Mouse (Mus musculus): ENCODE measurements around the gene Cenpv.

The Cenpv gene

DNA sequence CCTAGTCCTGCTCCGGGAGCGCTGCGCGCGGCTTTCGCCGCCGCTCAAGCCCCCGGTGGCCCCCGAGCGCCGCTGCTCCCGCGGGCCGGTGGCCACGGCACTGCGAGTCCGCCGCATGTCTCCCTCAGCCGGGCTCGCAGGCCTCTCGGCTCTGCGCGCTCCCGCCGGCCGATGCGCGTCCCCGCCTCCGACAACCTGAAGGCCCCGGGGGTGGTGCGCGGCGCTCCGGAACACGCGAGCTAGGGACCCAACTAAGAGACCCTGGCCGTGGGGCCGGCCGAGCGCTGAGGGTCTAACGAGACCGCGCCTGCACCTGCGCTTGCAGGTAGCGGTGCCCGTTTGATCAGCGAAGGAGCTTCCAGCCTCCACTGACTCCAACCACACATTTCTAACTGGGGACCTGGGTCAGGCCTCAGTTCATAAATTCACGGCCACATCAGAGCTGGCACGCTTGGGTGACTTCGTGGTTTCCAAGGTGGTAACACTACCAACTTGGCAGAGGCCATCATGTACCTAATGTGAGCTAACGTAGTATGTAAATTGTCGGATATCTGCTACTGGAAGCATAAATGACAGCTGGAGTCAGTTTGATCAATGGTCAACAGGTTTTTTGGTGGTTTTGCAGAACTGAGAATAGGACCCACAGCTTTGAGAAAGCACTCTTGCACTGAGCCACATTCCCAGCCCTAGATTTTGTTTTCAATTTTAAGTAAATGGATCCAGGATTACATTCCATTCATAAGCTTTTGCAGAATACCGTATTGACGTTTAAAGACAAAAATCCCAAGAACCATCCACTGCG lies at the start of gene Cenpv:
TSS of gene Cenpv (minus strand) at position 173 of the 802 bp plus-strand sequence.
- DNase-seq, result peak; percentile 83

DNA sequence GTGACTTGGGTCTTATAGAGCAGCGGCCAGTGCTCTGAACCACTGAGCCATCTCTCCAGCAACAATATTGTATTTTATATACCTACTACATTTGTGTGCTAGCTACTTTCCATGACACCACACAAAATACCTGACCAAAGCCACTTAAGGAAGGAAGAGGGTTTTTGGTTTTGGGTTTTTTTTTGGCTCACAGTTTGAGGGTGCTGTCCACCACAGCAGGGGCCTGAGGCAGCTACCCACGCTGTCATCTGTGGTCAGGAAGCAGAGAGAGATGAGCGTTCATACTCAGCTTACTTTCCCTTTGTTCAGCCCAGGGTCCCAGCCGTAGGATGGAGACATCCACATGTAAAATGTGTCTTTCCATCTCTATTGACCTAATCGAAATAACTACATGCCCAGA lies 48.0 kb upstream of the Cenpv start:
- DNase-seq, result no peak

DNA sequence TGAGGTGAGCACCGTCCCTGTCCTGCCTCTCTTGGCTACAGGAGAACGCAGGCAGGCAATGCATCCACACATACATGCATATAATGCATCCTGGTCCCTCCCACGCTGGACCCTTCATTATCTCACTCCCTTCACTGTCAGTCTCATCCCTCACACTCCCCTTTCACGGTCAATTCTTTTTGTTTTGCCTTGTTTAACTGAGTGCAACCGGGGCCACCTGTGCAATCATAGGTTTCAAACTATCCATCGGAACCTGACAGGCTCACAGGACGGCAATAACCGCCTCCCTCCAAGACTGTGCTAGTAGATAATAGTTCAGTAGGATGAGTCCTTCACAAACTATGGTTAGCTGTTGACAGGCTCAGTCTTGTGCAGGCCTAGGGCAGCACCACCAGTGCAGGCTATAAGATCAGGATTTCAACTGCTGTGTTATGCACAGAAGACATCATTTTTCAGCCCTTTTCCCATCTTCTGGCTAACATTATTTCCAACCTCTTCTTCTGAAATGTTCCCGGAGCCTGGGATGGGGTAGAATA lies 45.7 kb upstream of the Cenpv start:
- DNase-seq, result no peak

DNA sequence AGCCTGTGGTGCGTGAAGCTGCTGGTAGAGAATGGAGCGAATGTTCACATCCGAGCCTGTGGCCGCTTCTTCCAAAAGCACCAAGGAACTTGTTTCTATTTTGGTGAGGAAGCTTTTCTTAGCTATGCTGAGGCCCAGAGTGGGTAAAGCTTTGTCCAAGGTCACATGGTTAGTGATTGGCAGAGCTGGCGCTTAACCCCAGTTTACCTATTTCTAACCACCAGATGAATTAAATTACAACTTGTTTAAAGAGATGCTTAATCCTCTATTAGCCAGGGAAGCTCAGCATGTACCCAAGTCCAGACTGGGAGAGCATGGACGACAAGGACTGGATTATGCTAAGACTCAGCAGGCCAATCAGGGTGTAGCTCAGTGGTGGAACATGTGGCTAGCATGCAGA lies 44.0 kb upstream of the Cenpv start:
- no peak for DNase-seq

DNA sequence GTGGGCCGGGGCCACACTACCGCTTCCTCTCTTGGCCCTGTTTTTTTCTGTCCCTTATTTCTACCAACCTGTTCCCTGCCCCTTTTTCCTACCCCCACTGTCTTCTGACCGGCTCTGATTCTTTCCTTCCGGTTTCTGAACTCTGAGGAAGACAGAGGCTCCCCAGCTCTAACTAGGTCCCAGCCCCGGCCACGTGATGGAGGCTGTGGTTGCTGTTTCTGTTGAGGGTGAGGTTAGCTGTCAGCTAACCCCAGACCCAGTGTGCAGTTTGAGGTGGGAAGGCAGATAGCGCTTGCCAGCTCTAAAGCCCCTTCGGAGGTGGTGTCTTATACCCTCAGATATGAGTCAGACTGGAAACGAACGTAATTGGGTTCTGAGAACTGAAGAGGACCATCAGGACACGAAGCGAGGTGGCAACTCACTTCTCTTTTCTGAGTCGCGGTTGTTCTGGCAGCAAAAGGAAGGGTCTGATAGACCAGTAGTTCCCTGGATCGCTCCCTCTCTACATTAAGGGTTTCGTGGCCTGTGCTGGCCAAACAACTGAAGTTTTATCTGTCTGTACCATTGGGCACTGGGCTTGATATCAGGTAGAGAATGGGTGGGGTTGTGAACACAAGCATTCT lies 37.6 kb upstream of the Cenpv start:
- DNase-seq, result peak; percentile 21

DNA sequence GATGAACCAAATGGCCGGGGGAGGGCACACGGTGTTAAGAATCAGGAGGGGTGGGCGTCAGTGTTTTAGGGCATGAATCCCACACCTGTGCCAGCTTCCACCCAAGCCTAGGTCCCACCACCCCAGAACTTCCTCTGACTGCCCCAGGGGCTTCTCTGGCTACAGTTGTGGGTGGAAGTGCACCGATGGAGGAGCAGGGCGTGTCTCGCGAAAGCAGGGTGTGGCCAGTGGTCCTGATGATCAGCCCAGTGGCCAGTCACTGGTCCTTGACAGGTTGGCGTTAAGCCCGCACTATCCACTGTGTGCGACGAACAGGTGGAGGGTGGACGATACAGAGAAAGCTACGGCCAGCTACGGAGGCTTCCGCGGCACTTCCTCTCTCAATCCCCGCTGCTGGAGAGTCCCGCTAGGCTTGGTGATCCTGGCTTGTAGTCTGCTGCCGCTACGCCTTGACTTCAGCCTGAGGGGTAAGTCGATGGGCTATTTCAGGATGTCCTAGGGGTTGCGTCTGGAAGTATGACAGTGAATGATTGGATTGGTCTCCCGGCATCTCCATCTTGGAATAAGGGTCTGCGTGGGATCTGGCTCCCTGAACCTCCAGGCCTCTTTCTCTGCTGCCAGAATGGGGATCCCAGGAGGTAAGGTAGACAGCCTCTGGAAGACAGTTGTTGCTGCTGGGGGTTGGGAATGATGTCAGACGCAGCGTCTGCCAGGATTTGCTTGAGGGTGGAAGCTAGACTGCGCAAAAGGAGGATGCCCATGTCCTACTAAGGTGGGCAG lies 36.8 kb upstream of the Cenpv start:
- peak; percentile 51 for DNase-seq

DNA sequence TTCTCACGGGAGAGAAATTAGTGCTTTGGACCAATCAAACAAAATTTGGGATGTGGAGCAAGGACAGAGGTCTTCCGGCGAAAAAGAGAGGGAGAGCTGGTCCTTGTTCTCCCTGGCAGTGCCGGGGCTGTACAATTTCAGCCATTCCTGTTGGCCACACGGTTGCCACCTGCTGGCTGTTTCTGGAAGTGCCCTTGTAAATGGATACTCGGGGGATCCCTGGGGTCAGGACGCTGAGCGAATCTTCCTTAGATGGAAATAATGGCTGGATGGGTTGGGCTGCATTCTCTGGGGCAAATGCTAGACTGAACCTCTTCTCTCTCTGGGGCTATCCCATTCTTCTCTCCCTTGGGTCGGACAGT lies 36.2 kb upstream of the Cenpv start:
- DNase-seq, result peak; percentile 92

DNA sequence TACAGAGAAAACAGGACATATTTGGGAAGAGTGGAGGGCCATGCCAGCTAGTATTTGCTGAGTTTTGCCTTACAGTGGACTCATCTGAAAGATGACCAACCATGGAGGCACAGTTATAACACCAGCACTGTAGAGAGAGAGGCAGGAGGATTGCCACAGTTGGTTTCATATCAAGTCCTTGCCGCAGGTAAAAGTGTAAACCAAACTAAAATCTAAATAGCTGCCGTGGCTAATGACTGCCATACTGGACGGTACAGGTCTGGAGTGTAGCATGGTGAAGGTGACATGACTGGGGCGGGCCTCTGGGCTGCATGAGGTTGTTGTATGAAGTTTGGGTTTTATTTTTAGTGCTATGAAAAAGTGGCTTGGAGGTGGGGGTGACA lies 35.6 kb upstream of the Cenpv start:
- DNase-seq, result no peak

DNA sequence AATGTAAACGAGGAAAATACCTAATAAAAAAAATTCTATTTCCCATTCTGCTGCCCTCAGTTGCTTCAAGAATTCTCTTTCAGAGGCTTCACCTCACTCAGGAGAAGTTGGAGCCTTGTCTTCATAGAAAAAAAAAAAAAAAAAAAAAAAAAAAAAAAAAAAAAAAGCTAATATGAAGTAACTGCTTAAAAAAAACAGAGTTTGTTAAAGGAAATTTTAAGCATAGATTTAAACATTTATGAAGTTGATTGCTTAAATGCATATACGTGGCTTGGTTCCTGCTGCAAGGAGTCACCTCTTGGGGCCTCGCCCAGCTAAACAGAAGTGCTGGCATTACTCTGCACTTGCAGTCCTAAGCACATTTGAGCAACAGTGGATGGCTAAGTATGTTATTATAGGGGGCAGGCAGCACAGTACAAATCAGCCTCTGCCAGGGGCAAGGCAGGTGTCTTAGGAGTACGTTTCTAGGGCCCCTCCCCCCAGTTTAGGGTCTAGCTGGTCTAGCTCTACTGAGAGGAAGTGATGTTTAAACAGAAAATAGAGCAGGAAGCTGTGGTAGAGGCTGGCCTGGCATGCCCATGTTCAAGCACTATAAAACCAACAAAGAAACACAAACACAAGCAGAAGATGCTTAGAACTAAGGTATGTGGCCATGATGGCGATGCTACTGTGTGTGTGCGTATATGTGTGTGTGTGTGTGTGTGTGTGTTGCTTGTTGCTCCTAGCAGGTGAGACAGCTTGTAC lies 35.1 kb upstream of the Cenpv start, which contains the start of gene Trpv2:
TSS of gene Trpv2 (plus strand) at position 528 of the 744 bp plus-strand sequence.
- no peak for DNase-seq

DNA sequence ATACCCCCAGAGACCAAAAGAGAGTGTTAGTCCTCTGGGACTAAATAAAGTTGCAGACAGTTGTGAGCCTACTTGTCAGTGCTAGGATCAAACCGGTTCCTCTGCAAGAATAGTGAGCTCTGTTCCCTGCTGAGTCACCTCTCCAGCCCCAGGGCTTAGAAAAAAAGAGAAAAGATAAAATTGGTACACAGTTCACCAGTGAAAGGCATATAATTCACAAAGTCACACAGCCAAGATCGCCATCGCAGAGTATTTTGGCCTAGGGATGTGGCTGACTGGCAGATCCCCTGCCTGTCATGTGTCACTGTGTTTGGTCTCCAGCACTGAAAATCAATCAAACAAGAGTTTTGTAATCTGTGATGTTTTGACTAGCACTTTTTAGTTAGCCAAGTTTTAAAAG lies 29.2 kb upstream of the Cenpv start:
- DNase-seq, result no peak

DNA sequence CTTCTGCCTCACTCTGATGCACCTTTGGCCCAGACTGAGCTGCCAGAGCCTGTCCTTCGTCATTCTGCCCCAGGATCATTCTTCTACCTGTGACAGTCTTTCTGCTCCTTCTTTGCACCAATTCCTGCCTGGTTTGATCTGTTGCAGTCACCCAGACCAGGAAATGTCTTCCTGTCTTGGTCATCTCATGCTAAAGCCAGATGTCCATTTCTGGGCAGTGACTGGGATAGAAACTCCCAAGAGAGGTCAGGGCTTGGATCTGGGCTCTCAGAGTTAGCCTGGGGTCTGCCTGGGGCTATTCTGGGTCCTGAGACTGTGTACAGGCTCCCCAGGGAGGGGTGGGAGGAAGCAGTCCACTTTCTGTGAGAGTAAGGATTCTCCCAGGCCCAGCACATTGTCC lies 27.1 kb upstream of the Cenpv start:
- no peak for DNase-seq

DNA sequence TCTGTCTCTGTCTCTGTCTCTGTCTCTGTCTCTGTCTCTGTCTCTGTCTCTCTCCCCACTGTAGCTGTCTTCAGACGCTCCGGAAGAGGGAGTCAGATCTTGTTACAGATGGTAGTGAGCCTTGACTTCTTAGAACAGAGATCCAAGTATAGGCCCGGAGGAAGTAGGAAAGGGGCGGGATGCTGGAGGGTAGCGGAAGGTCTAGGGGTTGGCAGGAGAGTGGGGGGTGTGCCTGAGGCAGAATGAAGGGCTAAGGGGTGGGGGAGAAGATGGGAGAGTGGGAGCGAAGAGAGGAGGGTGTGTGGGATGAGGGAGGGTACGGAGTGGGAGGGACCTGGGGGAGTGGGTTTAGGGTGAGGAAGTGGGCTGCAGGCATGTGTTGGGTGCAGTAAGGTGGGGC lies 26.7 kb upstream of the Cenpv start:
- DNase-seq, result no peak

DNA sequence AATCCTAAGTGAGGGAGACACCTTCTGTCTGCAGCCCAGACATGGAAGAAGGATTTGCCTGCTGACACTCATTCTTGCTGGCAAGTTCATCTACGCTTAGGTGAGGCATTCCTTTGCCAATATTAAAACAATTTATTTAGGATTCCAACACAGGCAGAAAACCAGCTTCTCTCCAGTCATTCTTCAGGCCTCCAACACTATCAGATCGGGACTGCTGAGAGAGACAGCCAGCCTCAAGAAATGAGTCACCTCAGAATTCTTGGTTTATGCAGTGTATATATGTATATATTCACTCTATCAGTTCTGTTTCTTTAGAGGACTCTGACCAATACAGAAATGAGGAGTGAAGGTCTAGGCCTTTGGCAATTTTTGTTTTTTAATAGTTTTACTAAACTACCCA lies 24.5 kb upstream of the Cenpv start:
- no peak for DNase-seq

DNA sequence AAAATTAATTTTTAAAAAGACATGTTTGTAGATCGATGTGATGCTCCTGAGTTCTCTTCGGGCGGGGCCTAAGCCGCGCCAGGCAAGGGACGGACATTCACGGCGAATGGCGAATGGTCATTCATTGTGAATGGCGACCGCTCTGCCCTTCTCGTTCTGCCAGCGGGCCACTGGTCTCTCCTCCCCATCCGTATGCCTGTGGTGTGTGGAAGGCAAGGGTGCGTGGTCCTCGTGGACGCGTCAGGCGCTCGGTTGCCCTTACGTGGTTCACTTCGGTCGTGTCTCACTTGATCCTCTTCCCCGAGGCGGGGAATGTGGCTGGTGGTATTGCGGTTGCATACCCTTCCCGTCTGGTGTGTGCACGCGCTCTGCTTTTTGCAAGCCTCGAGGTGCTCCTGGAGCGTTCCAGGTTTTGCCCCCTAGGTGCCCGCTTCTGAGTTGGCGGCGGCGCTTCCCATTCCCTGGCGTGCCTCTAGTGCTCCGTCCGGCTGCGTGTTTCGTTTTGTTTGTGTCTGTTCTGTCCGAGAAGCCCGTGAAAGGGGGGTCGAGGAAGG lies 21.5 kb upstream of the Cenpv start:
- DNase-seq, result peak; percentile 8

DNA sequence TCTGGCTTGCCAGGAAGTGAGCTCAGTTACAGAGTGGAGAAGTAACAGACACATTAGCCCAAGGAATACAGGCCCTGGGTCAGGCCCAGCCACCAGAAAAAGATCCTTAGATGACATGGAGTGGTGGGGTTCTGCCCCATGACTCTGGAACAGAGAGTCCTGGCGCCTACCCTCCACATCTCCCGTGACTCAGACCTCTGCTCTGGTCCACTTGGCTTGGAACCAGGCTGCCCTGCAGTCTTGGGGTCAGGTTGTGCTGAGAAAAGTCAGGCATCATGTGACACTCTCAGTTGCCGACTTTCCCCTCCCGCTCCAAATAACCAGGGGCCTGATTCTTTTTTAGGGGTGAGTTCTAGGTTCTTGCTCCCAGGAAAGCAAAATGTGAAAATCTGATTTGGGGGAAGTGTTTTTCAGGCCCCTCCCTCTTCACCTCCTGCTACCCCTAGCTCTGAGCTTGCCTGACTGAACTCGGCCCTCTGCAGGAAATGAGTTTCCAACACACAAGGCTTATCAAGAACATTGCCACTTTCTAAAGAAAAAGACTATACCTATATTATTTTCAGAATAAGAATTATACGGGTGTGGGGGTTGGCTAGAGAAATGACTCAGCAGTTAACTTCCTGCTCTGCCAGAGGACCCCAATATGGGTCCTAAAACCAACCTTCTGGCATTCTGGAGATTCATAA lies 20.0 kb upstream of the Cenpv start:
- DNase-seq, result no peak

DNA sequence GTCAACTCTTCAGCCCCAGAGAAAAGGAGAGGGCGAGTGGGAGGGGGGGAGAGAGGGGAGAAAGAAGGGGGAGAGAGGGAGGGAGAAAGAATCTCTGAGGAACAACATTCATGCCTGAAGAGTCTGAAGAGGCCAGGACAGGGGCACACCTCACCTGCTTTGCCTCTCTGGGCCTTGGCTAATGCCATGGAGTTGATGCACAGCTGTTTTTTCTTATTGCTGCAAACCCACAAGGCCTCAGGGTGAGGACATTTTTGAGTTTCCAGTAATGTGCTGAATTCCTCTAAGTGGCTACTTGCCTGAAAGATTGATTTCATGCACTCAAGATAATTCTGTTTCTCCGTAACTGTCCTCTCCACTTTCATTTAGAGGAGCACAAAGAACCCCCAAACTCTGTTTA lies 19.1 kb upstream of the Cenpv start:
- no peak for DNase-seq

DNA sequence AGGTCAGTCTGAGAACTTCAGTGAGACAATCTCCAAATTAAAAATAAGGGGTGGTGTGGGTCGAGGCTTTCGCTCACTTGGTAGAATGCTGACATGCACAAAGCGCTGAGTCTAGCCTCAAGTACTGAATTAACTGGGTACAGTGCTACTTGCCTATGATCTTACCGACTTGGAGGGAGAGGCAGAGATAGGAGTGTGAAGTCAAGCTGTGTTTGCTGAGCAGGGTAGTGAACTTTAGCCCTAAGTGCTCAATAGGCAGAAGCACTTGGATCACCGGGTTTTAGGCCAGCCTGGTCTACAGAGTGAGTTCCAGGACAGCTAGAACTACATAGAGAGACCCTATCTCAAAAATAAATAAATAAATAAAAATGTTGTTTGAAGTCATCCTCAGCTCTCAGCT lies 18.1 kb upstream of the Cenpv start:
- no peak for DNase-seq

DNA sequence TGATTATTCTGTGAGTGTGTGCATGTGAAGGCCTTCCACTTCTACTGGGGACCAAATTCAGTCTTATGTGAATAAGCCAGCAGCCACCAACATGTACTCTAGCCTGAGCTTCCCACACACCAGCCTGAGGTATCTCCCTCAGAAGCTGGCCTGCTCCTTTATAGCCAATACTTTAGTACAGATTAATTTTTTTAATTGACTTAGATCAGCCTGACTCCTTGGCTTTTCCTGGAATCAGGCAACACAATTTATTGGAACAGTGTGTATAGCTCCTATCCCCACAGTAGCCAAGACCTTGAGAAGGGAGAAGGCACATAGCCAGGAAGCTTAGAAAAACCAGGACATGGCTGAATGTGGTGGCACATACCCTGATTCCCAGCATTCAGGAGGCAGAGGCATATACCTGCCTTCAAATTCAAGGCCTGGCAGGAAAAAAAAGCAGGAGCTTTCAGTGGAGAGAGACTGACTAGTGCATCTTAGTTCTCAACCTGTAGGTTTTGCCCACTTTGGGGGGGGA lies 16.9 kb upstream of the Cenpv start:
- DNase-seq, result no peak

DNA sequence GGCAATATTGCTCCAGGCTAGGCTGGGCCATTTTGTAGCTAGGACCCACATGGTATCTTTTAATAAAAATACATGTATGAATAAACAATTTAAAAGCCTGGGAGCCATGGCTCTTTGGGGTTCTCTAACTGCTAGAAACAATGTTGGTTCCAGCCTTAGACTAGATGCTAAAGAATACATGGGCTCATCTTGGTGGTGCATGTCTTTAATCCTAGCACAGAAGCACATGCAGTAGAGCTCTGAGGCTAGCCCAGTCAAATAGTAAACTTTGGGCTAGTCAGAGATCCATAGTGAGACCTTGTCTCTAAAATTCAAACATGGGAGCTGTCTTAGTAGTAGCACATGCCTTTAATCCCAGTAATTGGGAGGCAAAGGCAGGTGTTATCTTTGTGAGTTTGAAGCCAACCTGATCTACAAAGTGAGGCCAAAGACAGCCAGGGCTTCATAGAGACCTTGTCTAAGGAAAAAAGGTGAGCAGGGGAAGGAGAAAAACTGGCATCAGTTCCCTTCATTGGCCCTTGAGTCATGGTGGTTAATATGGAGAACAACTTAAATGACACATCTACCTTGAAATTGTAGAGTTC lies 16.0 kb upstream of the Cenpv start:
- no peak for DNase-seq

DNA sequence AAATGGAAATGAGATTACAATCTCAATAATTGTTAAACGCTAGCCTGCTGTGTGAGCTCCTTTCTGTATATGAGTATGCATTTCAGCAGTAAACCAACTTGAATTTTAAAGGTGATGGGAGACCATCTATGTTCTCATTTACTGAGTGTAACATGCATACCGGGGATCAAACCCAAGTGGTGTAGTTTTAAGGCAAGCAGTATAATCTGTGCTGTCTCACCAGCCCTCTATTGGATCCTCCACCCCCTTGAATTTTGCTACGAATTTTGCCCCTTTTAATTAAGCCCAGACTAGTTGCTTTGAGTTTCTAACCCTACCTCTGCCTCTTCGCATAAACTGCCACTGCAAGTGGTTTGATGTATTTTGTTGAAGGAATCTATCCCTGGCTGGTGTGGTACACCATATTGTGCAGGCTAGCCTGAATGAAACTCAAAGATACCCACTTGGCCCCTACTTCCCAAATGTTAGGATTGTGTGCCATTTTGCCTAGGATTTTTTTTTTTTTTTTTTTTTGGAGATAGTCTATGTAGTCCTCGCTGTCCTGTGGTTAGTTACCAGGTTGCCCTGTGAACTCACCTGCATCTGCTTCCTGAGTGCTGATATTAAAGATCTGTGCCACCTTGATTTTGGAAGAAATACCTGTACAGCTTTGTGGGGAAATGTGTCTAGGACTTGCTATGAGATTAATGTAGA lies 15.2 kb upstream of the Cenpv start:
- no peak for DNase-seq

DNA sequence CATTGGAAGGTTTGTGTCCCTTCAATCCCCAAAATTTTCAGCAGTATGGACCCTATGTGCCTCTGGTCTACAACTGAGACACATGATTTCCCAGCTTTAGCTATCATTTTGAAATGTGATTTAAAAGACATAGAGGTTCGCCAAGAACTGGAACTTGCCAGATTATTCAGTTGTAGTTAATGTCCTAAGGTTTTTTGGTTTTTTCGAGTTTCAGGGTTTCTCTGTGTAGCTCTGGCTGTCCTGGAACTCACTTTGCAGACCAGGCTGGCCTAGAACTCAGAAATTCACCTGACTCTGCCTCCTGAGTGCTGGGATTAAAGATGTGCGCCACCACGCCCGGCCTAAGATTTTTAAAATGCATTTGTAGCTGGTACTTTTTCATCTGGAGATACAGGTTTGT lies 14.6 kb upstream of the Cenpv start:
- no peak for DNase-seq

All from right cerebral cortex, postnatal 4 days (tissue).